Mouse (Mus musculus): ENCODE results near the gene Acer2. TPM values are rescaled to one million over a fixed set of nuclear protein-coding genes. Genes with fewer than 3 reads are reported as not detected.

Acer2 gene
- total and polyA plus RNA-seq, 3 experiments: 0.09 to 0.29 (median 0.13) TPM

GRCm38 (mm10) chr4:86884945-86885344, 10.7 kb downstream of the Acer2 start:
- H3K4me1 ChIP-seq (ENCODE audit: control insufficient read depth in 1 of 2, insufficient read depth in 2 of 2): no peaks in the 10 kb centered on the region
- H3K4me2 ChIP-seq (ENCODE audit: insufficient read depth, low read depth, poor library complexity, severe bottlenecking): no peak overlapping the region; the same call in 1 of the 2 replicates
- no peaks in the 10 kb centered on the region for H3K36me3 ChIP-seq (replicated peaks in 1 of 2; ENCODE audit: control insufficient read depth in 1 of 2, insufficient read depth in 1 of 2, low read length in 1 of 2)
- H3K79me2 ChIP-seq (replicated peaks; ENCODE audit: control insufficient read depth, extremely low read depth, insufficient read depth, poor library complexity, severe bottlenecking): no peaks in the 10 kb centered on the region
- no peaks in the 10 kb centered on the region for H3K27me3 ChIP-seq (replicated peaks)
- dilution Hi-C loops (cut with MboI; ENCODE audit: extremely low pct_ligation_motif_present, extremely low pct_unique_long_range_greater_than_20kb, low sequenced_read_pairs): no loop called here
- in situ Hi-C loops (cut with MboI; ENCODE audit: low pct_ligation_motif_present, low pct_unique_long_range_greater_than_20kb, low sequenced_read_pairs): no loop called here
- no peak overlapping the region for H3K9ac ChIP-seq (ENCODE audit: insufficient read depth, low read depth)
- peak; percentile 12 for DNase-seq (ENCODE audit: extremely low read depth)
- TF ChIP-seq RAD21 (IDR thresholded peaks at IDR 0.05; ENCODE audit: low read depth, low read length): peak; percentile 3
- TF ChIP-seq SMC3 (IDR thresholded peaks at IDR 0.05; ENCODE audit: low read depth, low read length): peak; percentile 41
- peak in 1 of 2 experiments; percentile 55; a peak in 2 of 4 replicates for TF ChIP-seq CTCF (conservative IDR thresholded peaks at IDR 0.05 in 1 of 2, IDR thresholded peaks at IDR 0.05 in 1 of 2; ENCODE audit: low read depth in 2 of 2, low read length in 2 of 2)
- TF ChIP-seq SIN3A (IDR thresholded peaks at IDR 0.05; ENCODE audit: low read length): no peak
- TF ChIP-seq PAX5 (IDR thresholded peaks at IDR 0.05; ENCODE audit: low read length): no peak
- no peak for TF ChIP-seq ETS1 (conservative IDR thresholded peaks at IDR 0.05; ENCODE audit: low read depth, low read length)
- H3K4me3 ChIP-seq (replicated peaks in 1 of 3; ENCODE audit: low read depth in 2 of 3, low read length in 2 of 3, poor library complexity in 1 of 3): no peak overlapping the region
- no peak overlapping the region for H3K27ac ChIP-seq (ENCODE audit: insufficient read depth, low read depth)
- no peaks in the 10 kb centered on the region for H3K9me3 ChIP-seq (replicated peaks; ENCODE audit: low read length)

DNA sequence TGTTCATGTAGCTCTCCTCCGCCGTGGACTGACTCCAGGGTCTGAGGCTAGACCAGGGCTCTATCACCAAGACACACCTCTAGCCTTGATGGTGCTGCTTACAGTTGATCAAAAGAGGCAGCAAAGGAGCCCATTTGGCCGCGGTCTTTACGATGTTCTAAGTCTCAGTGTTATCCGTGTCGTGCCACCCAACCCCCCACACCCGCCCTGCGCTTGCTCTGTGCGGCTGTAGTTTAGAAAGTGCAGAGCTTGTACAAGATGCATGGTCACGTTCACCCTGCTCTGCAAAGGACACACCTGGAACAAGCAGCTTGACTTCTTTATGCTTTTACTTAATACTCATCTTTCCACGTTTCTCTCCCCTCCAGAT, 11.6 kb downstream of the Acer2 start:
- Histone ChIP-seq H3K4me3 (replicated peaks in 1 of 3; ENCODE audit: low read depth in 2 of 3, low read length in 2 of 3, poor library complexity in 1 of 3) (no peak overlapping the region), H3K27me3 (replicated peaks) (no peaks in the 10 kb centered on the region), H3K9me3 (replicated peaks; ENCODE audit: low read length) (no peaks in the 10 kb centered on the region), H3K79me2 (replicated peaks; ENCODE audit: control insufficient read depth, extremely low read depth, insufficient read depth, poor library complexity, severe bottlenecking) (no peaks in the 10 kb centered on the region), H3K4me1 (ENCODE audit: control insufficient read depth in 1 of 2, insufficient read depth in 2 of 2) (no peaks in the 10 kb centered on the region), H3K9ac (ENCODE audit: insufficient read depth, low read depth) (no peak overlapping the region), H3K4me2 (ENCODE audit: insufficient read depth, low read depth, poor library complexity, severe bottlenecking) (no peak overlapping the region), H3K36me3 (replicated peaks in 1 of 2; ENCODE audit: control insufficient read depth in 1 of 2, insufficient read depth in 1 of 2, low read length in 1 of 2) (no peaks in the 10 kb centered on the region), H3K27ac (ENCODE audit: insufficient read depth, low read depth) (no peak overlapping the region)
- dilution Hi-C loops (cut with MboI; ENCODE audit: extremely low pct_ligation_motif_present, extremely low pct_unique_long_range_greater_than_20kb, low sequenced_read_pairs): no loop called here
- in situ Hi-C loops (cut with MboI; ENCODE audit: low pct_ligation_motif_present, low pct_unique_long_range_greater_than_20kb, low sequenced_read_pairs): no loop called here
- no peak for DNase-seq (ENCODE audit: extremely low read depth)
- TF ChIP-seq JUN (IDR thresholded peaks at IDR 0.05; ENCODE audit: insufficient read depth, low read depth, low read length) (no peak), RAD21 (IDR thresholded peaks at IDR 0.05; ENCODE audit: low read depth, low read length) (no peak), EP300 (IDR thresholded peaks at IDR 0.05; ENCODE audit: low read length) (no peak), TCF12 (IDR thresholded peaks at IDR 0.05; ENCODE audit: low read depth, low read length) (no peak), CHD1 (IDR thresholded peaks at IDR 0.05; ENCODE audit: low read depth, low read length) (no peak)

- no peak overlapping the region for H3K27ac ChIP-seq (ENCODE audit: insufficient read depth, low read depth)
- no peak overlapping the region for H3K4me2 ChIP-seq (ENCODE audit: insufficient read depth, low read depth, poor library complexity, severe bottlenecking)
- dilution Hi-C loops (cut with MboI; ENCODE audit: extremely low pct_ligation_motif_present, extremely low pct_unique_long_range_greater_than_20kb, low sequenced_read_pairs): no loop called here
- no peaks in the 10 kb centered on the region for H3K9me3 ChIP-seq (replicated peaks; ENCODE audit: low read length)
- no peaks in the 10 kb centered on the region for H3K27me3 ChIP-seq (replicated peaks)
- no peaks in the 10 kb centered on the region for H3K79me2 ChIP-seq (replicated peaks; ENCODE audit: control insufficient read depth, extremely low read depth, insufficient read depth, poor library complexity, severe bottlenecking)
- H3K36me3 ChIP-seq (replicated peaks in 1 of 2; ENCODE audit: control insufficient read depth in 1 of 2, insufficient read depth in 1 of 2, low read length in 1 of 2): no peaks in the 10 kb centered on the region
- in situ Hi-C loops (cut with MboI; ENCODE audit: low pct_ligation_motif_present, low pct_unique_long_range_greater_than_20kb, low sequenced_read_pairs): no loop called here
- H3K4me3 ChIP-seq (replicated peaks in 1 of 3; ENCODE audit: low read depth in 2 of 3, low read length in 2 of 3, poor library complexity in 1 of 3): no peak overlapping the region
- TF ChIP-seq UBTF (IDR thresholded peaks at IDR 0.05; ENCODE audit: low read depth, low read length) (no peak), NELFE (IDR thresholded peaks at IDR 0.05; ENCODE audit: low read depth, low read length) (no peak), USF1 (IDR thresholded peaks at IDR 0.05; ENCODE audit: low read depth, low read length) (no peak), POLR2AphosphoS2 (IDR thresholded peaks at IDR 0.05; ENCODE audit: low read depth, low read length) (no peak), GABPA (IDR thresholded peaks at IDR 0.05; ENCODE audit: insufficient replicate concordance, low read depth, low read length) (no peak), POLR2A (IDR thresholded peaks at IDR 0.05; ENCODE audit: low read depth, low read length) (no peak), HCFC1 (IDR thresholded peaks at IDR 0.05; ENCODE audit: low read depth, low read length) (no peak), JUND (conservative IDR thresholded peaks at IDR 0.05; ENCODE audit: low read depth, low read length) (no peak), ZMIZ1 (IDR thresholded peaks at IDR 0.05; ENCODE audit: low read depth, low read length) (no peak), ETS1 (conservative IDR thresholded peaks at IDR 0.05; ENCODE audit: low read depth, low read length) (no peak), MYC (IDR thresholded peaks at IDR 0.05; ENCODE audit: low read depth, low read length) (no peak), MEF2A (IDR thresholded peaks at IDR 0.05; ENCODE audit: borderline replicate concordance, low read depth, low read length) (no peak), ELF1 (IDR thresholded peaks at IDR 0.05; ENCODE audit: low read depth, low read length) (no peak), TBP (conservative IDR thresholded peaks at IDR 0.05; ENCODE audit: low read depth, low read length) (no peak), RAD21 (IDR thresholded peaks at IDR 0.05; ENCODE audit: low read depth, low read length) (no peak), ZKSCAN1 (IDR thresholded peaks at IDR 0.05; ENCODE audit: borderline replicate concordance, low read depth, low read length) (no peak), ZNF384 (IDR thresholded peaks at IDR 0.05; ENCODE audit: low read depth, low read length) (no peak), CHD1 (IDR thresholded peaks at IDR 0.05; ENCODE audit: low read depth, low read length) (no peak), SMC3 (IDR thresholded peaks at IDR 0.05; ENCODE audit: low read depth, low read length) (no peak), CTCF (conservative IDR thresholded peaks at IDR 0.05 in 1 of 2, IDR thresholded peaks at IDR 0.05 in 1 of 2; ENCODE audit: low read depth in 2 of 2, low read length in 2 of 2) (no peak)
- H3K9ac ChIP-seq (ENCODE audit: insufficient read depth, low read depth): no peak overlapping the region
- DNase-seq (ENCODE audit: extremely low read depth): no peak
- H3K4me1 ChIP-seq (ENCODE audit: control insufficient read depth in 1 of 2, insufficient read depth in 2 of 2): no peaks in the 10 kb centered on the region
Measured at GRCm38 (mm10) chr4:86886160-86886878, 12.1 kb downstream of the Acer2 start.
